Mouse (Mus musculus): ENCODE data around the gene Gm37240. TPM values are rescaled to one million over a fixed set of nuclear protein-coding genes. Genes with fewer than 3 reads are reported as not detected.
A peak's percentile ranks its signal among the peaks of the same experiment; 100 is the strongest.
"Not testable (repeated sequence)": the region's sequence is repeated elsewhere in the genome, so short reads cannot be mapped to it uniquely, and the experiment has no call there.

Gene Gm37240
- total and polyA plus RNA-seq, 3 experiments = 7.4 to 12.2 (median 7.4) TPM

DNA sequence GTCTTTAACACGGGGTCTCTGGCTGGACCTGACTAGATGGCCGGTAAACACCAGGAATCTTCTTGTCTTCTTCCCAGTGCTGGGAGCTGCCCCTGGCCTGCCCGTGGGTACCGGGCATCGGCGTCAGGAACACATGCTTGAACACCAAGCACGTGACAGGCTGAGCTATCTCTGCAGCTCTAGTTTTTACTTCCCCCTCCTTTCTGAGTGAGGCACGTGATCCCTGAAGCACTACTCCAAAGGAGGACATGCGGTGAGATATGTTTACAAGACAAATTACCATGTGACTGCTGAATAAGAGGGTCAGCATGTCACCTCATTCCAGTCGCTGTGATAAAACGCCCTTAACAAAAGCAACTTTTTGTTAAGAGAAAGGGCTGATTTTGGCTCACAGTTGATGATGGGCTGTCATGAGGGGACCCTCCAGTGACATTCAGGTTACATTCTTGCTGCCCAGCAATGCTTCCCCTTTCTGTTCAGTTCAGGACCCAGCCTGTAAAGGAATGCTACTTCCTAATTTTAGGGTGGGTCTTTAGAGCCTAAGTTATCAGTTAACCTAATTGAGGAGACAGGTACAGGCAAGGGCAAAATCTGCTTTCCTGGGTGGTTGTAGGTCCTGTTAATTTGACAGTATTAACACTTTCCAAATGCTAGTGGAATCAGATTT, 1003.4 kb downstream of the Gm37240 start:
- DNase-seq = no peak

- no peak for DNase-seq
Measured at GRCm38 (mm10) chr3:84876211-84876610, 1011.1 kb downstream of the Gm37240 start.

- no peak for DNase-seq
Measured at GRCm38 (mm10) chr3:84875306-84875705, 1012.0 kb downstream of the Gm37240 start.

DNA sequence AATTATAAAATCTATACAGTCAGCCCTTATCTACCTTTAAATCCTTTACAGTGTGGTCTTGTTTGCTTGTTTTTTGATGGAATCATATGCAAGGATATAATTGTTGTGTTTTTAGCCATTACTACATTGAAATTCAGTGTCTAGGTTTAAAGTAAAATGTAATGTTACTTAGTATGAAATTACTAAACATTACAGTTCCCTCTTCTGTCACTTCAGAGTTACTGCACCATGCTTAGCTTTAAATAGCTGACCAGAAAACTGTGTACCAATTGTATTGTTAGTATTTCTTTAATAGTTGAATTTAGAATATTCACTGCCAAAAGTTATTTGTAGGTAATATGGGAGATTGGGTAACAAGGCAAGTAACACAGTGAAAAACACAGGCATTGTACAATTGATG, 1017.2 kb downstream of the Gm37240 start:
- no peak for DNase-seq

GRCm38 (mm10) chr3:84867991-84868390, 1019.3 kb downstream of the Gm37240 start:
- DNase-seq = no peak

GRCm38 (mm10) chr3:84867434-84867975, 1019.8 kb downstream of the Gm37240 start:
- no peak for DNase-seq

GRCm38 (mm10) chr3:84866866-84867265, 1020.5 kb downstream of the Gm37240 start:
- DNase-seq = no peak

DNA sequence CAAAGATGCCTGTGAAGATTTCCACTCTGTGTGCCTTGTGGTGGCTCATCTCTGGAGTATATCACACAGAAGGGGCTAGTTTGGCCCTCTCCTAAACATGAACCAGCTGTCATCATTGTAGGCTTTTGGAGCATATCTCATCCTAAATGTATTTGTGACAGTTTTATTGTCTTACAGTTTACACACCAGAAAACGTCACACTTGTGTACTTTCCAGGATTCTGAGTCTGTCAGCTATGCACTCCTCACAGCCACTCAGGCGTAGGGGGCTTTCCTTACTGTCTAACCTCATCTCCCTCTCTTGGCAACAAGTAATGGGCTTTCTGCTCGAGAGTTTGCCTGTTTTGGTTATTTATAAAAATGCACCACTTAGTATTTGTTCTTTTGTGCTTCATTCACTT, 1021.6 kb downstream of the Gm37240 start:
- DNase-seq = no peak

DNA sequence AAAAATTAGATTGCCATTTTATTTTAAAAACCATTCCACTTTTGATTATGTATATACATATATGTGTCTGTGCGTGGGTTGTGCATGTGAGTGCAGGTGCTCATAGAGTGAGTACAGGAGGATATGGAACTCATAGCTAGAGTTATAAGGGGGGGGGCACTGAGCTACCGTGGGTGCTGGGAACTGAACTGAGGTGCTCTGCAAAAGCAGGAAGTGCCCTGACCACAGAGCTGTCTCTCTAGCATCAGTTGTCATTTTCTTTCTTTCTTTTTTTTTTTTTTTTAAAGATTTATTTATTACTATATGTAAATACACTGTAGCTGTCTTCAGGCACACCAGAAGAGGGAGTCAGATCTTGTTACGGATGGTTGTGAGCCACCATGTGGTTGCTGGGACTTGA, 1025.5 kb downstream of the Gm37240 start:
- DNase-seq = not testable (repeated sequence)

DNA sequence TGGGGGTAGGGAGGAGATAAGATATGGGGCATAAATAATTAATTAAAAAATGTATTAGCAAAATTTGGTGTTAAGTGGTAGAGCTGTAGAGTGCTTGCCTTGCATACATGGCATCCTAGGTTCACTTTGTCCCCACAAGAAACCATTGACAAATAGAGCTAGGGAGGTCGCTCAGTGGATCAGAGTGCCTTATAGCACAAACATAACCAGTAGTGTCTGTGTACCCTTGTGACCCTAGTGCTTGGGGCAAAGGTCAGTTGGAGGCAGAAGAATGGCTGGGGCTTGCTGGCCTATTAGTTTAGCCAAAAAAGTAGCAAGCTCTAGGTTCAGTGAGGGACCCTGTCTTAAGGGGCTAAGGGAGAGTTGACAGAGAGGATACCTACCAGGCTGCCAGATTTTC, 1026.6 kb downstream of the Gm37240 start:
- no peak for DNase-seq

GRCm38 (mm10) chr3:84854440-84854839, 1032.9 kb downstream of the Gm37240 start:
- no peak for DNase-seq

GRCm38 (mm10) chr3:84852877-84853276, 1034.4 kb downstream of the Gm37240 start:
- peak; percentile 20 for DNase-seq

DNA sequence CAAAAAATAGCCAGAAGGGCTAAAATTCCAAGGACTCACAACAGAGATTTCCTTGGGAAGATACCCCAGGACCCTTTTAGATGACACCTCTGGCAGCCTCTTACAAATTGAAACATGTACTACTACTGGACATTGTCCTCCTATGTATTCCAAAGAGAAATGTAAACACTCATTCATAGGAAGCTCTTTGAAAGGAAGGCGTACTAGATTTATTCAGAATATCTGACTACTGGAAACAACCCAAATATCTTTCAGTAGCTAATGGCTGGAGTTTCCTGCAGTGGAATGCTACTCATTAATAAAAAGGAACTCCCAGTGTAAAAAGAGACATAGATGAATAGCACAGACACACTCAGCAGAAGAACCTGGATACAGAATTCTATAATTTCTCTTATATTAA, 1035.5 kb downstream of the Gm37240 start:
- no peak for DNase-seq

- DNase-seq = no peak
Measured at GRCm38 (mm10) chr3:84850418-84850817, 1036.9 kb downstream of the Gm37240 start.

DNA sequence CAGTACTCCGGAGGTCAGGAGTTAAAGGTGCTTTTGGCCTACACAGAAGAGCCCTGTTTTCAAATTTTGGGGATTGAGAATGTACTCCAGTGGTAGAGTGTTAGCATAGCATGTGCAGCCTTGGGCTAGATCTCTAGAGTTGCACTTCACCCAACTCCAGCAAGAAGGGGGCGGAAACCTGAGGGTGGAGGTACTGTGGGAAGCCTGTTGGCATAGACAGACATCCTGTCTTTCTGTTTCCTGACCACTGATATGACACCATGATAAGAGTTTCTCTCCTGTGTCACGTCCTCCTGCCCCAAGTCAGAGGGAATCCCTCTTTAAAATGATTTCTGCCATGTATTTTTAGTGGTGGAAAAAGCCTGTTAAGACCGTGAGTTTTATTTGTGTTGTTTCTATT, 1038.5 kb downstream of the Gm37240 start:
- peak; percentile 10 for DNase-seq

- DNase-seq = peak; percentile 42
Measured at GRCm38 (mm10) chr3:84843594-84843993, 1043.7 kb downstream of the Gm37240 start.

GRCm38 (mm10) chr3:84842793-84843192, 1044.5 kb downstream of the Gm37240 start:
- no peak for DNase-seq

DNA sequence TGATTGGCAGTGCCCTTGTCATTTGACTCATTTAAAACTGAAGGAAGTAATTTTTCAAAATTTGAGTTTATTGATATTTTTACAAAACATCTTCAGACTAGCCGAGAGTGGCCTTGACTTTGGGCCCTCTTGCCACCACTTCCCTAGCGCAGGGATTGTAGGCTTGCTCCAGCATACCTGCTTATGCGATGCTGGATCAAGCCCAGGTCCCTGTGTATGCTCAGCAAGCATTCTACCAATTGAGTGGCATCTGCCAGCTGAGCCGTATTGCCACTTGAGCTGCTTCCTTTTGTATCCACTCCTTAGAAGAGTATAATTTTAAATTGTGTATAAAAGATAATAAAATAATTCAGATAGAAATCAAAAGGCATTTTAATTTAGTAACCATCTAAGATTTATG, 1046.0 kb downstream of the Gm37240 start:
- DNase-seq = no peak

DNA sequence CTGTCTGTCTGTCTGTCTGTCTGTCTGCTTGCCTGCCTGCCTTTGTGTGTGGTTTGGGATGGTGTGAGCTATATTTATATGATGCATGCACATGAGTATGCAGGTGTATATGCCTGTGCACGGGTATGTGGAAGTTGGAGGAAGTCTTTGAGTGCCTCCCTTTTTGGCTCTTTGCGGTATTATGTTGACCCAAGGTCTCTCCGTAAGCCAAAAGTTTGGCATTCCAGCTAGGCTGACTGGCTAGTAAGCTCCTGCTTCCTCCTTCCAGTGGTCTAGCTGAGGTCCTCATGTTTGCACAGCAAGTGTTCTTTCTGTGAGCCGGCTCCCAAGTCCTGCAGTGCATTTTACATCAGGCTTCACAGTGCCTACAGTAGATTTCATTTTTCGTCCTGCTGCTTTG, 1047.8 kb downstream of the Gm37240 start:
- DNase-seq = no peak

- DNase-seq = no peak
Measured at GRCm38 (mm10) chr3:84837984-84838383, 1049.3 kb downstream of the Gm37240 start.

GRCm38 (mm10) chr3:84836029-84836428, 1051.3 kb downstream of the Gm37240 start:
- DNase-seq = no peak

- DNase-seq = no peak
Measured at GRCm38 (mm10) chr3:84829366-84829765, 1058.0 kb downstream of the Gm37240 start.

GRCm38 (mm10) chr3:84827617-84828016, 1059.7 kb downstream of the Gm37240 start:
- no peak for DNase-seq

GRCm38 (mm10) chr3:84826938-84827337, 1060.4 kb downstream of the Gm37240 start:
- DNase-seq = no peak
